Mouse (Mus musculus) frontal cortex, postnatal 25 days (tissue): ENCODE results near the gene Ms4a10.

Experiments
- DNase-seq, 2 experiments: peaks; one replicate each; pipeline ENCODE4 v3.0.0; 2022; ENCODE audit warnings: low spot score in 2 of 2

Ms4a10 gene

DNA sequence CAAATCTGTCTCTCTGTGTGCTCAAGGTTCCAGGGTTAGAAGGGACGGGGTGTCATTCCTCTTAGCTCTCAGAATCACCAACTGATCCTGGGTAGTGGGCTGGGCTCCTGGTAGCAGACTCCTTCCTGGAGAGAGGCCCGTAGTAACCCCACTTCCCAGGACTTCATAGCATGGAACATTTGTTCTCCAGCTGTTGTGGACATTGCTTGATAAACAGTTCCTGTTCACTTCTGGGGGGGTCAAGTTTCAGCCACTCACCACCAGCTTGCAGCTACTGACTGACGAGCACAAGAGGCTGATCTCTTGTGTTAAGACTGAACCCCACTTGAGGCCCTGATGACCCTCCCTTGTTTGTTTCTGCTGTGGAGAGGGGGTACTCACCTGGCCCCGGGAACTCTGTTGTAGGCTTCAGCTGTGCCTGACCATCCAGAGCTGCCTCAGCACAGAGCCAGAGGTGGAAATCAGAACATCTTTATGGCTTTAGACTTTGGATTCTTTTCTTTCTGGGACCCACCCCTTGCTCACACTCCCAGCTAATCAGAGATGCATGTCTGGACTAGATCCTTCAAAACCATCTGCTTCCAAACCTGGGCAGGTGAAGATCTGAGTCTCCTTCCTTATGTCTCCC lies at the start of gene Ms4a10:
Ms4a10 (minus strand) TSS at position 433 of the 628 bp plus-strand sequence.
- no peak for DNase-seq

GRCm38 (mm10) chr19:11022382-11022781 lies 47.9 kb upstream of the Ms4a10 start:
- DNase-seq: no peak

GRCm38 (mm10) chr19:11017891-11018290 lies 43.4 kb upstream of the Ms4a10 start, which contains the start of gene Ms4a18:
Ms4a18 (minus strand) TSS chr19:11018031.
- no peak for DNase-seq

DNA sequence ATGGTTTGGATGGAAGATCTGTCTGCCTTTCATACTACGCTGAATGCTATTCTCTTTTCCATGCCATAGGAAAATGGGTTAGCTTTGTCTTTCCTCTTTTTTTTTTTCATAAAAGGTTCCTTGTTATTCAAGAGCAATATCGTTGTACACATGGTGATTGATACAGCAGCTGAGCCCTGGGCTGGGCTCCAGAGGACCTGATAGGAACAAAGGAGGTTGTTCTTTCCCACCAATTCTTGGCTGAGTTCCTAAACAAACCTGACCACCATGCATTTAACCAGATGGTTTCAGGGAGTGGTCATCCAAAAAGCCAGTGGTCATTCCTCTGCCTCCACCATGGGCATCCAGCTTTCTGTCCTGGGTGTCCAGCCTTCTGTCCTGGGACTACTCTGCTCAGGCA lies 42.8 kb upstream of the Ms4a10 start:
- DNase-seq: no peak

DNA sequence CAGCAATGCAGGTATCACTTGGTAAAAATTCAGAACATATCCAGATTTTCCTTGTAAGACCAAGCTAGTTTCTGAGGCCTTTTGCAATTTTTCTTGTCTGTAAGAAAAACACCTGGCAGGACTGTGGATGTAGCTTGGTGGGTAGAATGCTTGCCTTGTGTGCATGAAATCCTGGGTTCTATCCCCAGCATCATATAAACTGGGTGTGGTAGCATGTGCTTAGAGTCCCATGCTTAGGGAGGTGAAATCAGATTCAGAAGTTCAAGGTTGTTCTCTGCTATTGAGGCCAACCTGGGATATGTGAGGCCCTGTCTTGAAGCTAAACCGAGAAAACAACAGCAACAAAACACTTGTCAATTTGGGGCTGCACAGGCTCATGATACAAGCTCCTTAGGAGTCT lies 41.5 kb upstream of the Ms4a10 start:
- no peak for DNase-seq

GRCm38 (mm10) chr19:11015468-11015867 lies 41.0 kb upstream of the Ms4a10 start:
- DNase-seq: no peak

- DNase-seq: no peak
These were observed 18.7 kb upstream of the Ms4a10 start, which contains the start of gene Ms4a15 for GRCm38 (mm10) chr19:10993150-10993549. Ms4a15 (minus strand) TSS chr19:10993250.

- DNase-seq: no peak
These were observed 17.4 kb upstream of the Ms4a10 start for GRCm38 (mm10) chr19:10991911-10992310.

DNA sequence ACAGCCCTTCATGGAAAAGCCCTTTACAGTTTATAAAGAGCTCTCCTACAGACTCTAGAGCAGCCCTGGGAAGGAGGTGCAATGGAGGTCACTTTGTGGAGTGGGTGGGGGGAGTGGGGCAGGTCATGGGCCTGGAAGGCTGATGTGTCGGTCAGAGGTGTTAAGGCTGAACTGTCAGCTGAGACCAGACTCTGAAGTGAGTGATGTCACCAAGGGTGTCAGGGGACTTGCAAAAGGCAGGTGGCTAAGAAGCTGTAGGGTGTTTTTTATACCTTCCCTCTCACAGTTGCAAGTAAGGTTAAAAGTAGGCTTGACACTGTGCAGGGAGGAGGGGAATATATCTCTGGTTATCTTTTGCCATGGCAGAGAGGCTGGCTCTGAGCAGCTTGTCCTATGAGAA lies 16.3 kb upstream of the Ms4a10 start:
- DNase-seq: no peak

GRCm38 (mm10) chr19:10988563-10988962 lies 14.1 kb upstream of the Ms4a10 start:
- no peak for DNase-seq

DNA sequence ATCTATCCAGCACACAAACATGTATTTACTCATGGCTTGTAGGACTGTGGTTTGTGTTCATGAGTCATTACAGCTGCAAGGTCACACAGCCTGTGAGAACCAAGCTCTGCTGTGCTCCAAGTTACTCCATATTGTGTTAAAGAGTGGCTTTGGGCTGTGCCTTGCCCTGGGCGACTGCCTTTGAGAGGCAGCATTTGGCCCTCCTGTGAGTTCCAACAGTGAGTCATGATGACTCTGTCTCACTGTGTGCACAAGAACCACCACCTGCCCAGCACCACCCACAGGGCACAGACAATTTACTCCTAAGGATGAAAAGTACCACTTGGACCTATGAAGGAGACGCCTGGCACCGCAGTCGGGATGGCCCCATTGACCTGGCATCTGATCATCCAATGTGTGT lies 11.4 kb upstream of the Ms4a10 start:
- DNase-seq: no peak

DNA sequence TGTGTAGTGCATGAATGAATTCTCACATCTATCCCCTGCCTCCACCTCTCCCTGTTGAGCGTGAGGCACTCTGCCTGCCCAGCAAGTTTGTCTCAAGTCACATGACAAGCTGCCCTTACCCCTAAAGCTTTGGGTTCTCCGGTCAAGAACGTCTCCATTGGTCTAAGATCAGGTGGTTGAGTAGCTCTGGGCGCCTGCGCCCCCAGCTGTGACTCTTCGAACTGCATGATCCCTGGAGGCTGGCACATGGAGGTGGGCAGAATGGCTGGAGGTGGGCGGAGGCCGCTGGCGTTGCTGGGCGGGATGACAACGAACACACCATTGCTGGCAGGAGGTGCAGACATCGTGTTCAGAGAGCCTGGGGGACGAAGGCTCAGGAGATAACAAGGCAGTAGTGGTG lies 10.1 kb upstream of the Ms4a10 start:
- DNase-seq: no peak

- no peak for DNase-seq
These were observed 8.7 kb upstream of the Ms4a10 start for GRCm38 (mm10) chr19:10983146-10983545.

GRCm38 (mm10) chr19:10980210-10980609 lies 5.7 kb upstream of the Ms4a10 start:
- no peak for DNase-seq

- peak; percentile 57 to 61 for DNase-seq
These were observed 5.0 kb upstream of the Ms4a10 start for GRCm38 (mm10) chr19:10979184-10980168.

DNA sequence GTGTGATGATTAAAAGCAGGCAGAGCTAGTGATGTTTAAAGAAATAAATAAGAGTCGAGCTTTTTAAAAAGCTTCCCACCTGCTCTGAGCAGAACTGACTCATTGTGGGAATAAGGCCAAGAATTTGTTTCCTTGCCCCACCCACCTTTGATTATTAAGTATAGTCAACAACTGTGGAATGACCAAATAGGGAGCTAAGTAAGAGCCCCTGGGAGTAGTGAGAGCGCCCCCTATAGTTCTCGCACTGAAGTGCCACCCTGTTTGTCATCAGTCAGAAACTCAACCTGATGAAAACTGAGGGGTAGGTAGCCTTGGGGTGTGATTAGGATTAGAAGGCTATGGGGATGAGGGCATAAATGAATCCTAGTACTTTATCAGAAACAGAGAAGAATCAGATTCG lies 1.8 kb upstream of the Ms4a10 start:
- no peak for DNase-seq

GRCm38 (mm10) chr19:10975187-10975586 lies 717 bp upstream of the Ms4a10 start:
- no peak for DNase-seq

DNA sequence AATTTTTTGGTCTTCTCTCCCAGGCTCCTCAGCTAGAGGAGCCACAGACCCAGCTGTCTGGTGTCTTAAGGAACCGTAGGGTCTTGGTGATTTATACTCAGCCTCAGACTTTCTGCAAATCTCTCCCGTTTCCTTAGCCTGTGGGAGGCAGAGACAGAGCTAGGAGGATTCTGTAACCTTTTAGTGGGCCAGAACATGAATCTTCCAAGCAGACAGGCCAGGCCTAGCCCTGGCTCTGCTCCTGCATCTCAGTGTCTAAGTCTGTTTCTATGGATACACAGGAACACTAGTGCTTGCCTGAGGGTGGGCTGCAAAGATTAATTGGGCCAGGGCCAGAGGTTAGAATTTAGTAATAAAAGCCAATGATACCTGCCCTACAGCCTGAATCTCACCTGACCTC lies 1.3 kb downstream of the Ms4a10 start:
- no peak for DNase-seq

DNA sequence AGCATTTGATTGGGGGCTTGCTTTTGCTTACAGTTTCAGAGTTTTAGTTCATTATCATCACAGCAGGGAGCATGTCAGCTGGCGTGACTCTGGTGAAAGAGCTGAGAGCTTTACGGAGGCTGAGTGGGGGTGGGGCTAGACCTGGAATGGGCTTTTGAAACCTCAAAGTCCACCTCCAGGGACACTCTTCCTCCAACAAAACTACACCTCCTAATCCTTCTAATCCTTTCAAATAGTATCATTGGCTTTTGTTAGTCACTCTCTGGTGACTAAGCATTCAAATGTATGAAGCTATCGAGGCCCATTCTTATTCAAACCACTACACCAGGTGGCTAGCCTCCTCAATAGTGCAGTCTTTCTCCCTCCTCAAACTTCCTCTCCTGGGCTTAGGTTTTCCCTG lies 1.8 kb downstream of the Ms4a10 start:
- DNase-seq: no peak

GRCm38 (mm10) chr19:10970457-10970856 lies 4.0 kb downstream of the Ms4a10 start:
- DNase-seq: no peak

- no peak for DNase-seq
These were observed 5.9 kb downstream of the Ms4a10 start for GRCm38 (mm10) chr19:10968578-10968977.

DNA sequence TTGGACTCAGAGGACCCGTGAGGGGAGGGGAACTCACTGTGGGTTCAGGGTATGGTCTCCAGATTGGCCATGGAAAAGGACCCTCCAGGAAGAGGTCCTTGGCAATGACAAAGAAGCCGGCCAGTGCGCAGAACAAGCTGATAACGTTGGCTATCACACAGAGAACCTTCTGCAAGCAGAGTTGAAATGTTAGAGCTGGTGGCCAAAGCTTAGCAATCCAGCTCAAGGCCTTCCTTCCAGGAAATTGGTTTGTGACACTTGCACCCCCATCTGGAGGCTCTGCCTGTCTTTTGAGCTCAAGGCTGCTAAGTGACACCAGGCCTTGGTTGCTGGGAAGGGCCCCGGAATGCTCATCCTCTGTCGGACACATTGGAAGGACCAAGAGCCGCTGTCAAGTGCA lies 8.7 kb downstream of the Ms4a10 start:
- no peak for DNase-seq

GRCm38 (mm10) chr19:10959978-10960346 lies 14.5 kb downstream of the Ms4a10 start:
- no peak for DNase-seq
